Mouse (Mus musculus): ENCODE measurements around the gene Ache.
"Not testable (repeated sequence)": the region's sequence is repeated elsewhere in the genome, so short reads cannot be mapped to it uniquely, and the experiment has no call there.

Gene Ache

DNA sequence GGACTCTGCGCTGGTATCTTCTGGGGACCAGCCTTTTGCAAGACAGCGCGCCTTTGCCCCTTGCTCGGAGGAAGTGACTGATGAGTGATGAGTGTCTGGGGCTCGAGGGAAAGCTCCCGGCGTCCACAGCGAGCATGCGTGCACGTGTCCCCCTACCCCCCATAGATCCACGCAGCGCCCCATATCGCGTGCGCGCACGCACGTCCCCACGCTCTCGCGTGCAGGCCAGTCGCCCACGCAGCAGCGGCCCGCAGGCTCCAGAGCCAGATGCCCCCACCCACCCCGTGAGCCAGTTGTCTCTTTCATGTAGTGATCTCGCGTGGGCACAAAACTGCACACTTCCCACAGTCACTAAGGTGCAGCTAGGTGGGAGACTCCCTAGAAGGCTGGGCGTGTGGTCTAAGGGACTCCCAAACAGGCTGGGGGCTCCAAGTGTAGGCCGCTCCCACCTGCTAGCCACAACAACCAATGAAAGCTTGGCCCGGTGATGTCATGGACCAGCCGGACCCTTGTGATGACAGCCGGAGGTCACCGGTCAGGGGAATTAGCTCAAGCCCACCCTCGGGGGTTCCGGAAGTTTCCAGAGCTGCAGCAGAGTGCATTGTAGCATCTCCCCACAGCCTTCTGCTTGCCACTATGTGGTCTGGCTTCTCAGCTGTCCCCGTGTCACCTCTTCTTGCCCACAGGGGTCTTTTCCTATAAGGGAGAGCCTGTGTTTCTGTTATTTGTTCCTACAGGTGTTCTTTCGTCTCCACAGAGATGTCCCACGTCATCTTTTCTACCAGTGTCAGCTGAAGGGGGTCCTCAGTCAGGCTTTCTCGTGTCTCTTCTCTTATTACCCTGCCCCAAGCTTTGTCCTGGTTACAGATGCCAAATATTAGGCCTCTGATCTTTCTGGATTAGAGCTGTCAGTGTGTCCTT lies at the start of gene Ache:
Ache (plus strand) TSS at position 488 of the 921 bp plus-strand sequence.
- DNase-seq = no peak

DNA sequence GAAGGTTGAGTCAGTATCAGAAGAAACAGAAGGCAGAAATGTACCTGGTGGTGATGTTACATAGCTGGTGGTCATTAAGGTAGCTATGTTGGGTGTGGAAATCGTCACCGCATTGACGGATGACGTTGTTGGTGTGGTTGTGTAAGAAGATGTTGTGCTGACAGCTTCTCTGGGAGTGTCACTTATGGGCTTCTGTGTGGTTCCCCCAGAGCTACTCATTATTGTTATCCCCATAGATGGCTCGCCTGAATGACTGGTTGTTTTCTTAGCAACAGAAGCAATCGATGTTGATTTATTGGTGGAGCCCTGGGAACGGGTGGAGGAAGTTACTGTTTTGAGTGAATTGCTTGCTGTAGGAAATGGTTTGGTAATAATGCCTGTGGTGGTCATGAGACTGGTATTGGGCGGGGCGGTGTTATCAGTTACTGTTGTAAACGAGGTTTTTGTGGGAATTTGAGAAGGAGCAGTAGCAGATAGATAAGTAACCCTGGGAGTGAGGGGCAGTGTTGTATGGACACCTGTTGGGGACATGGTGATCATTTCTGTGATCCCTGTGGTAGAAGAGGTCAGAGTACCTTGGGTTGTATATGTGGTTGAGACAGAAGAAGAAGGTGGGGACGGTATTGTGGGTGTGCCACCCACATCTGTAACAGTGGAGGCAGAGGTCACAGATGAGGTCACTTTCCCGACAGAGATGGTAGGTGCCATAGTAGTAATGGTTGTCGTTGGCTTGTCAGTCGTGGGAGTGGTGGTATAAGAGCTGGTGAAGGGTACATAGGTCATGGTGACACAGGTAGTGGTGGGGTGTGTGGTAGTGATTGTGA lies 23.2 kb upstream of the Ache start:
- DNase-seq = no peak

DNA sequence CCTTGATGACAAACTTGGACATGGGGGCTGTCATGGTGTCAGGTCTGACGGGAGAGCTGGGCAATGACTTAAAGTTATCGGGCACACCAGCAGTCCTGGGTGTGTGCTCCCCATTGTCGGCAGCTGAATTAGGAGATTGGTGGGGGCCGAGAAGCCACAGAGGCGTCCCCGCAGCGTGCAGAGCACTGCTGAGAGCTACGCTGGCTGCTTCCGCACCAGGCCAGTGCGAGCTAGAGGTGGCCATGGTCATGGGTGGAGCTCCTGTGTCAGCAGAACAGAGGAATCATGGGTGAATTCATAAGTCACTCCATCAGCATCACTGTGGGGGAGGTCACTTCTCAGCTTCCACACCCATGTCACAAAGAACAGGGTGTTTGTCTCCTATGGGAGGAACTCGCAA lies 22.5 kb upstream of the Ache start:
- DNase-seq = no peak

DNA sequence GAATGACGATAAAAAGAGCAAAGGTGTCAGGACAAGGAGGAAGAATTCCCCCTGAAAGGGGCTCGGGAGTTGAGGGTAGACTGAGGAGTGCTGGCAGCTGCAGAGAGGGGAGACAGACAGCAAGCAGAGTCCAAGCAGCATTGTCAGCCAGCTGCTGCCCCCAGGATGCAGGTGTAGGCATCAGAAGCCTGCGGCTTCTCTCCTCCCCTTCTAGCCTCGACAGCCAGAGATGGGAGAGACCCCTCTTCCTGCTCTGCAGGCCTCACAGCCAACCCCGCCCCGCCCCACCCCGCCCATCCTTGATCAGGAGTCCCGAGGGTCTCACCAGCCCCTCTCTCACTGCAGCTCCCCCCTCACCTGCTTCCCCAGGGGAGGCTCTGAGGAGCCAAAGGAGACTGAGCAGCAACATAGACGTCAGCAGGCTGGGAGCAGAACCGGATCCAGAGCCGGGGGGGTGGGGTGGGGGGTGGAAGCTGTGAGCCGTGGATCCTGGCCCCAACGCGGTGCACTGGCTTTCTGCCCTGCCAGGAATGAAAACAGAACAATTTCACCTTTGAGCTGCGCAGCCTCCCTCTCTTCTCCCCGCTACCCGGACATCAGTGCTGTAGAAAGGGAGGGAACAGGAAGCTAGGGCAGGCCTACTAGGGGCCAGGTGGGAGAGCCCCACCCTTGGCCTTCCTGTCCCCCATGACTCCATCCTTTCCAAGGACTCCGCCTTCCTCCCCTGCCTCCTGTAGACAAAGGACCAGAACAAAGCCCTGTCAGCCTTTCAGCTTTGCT lies 19.0 kb upstream of the Ache start:
- no peak for DNase-seq

DNA sequence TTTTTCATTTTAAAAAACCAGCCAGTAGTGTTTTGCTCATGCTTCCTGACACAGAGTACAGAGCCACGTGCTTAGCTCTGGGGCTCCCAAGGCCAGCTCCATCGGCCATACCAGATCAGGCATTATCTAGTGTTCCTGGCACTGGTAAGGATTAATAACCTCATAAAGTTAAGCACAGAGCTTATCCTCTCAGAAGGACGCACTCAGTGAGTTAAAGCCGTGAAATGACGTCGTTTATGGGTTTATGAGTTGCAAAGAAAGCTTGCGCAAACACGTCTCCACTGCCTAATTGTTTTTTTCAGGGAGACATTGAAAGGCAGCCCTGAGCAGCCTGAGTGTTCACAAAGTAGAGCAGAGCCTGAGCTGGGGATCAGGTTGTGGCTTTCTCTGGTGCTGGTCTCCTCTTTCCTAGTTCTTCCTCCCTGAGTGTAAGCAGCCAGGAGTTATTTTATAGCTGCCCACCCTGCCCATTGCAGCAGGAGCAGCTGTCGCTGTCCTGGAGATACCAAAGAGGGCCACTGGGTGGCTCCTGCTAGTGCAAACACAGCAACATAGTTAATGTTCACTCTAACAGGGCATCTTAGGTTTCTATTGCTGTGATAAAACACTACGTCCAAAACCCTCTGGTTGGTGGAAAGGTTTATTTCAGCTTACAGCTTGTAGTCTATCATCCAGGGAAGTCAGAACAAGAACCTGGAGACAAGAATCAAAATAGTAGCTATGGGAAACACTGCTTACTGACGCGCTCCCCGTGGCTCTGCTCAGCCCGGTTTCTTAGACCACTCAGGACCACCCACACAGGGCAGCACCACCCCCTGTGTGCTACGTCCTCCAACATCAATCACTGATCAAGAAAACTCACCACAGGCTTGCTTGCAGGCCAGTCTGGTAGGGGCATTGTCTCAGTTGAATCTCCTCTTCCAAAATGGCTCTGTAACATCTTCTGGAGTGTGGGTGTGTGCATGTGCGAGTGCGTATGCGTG lies 9.7 kb upstream of the Ache start:
- peak in 1 of 2 experiments; percentile 52 for DNase-seq

DNA sequence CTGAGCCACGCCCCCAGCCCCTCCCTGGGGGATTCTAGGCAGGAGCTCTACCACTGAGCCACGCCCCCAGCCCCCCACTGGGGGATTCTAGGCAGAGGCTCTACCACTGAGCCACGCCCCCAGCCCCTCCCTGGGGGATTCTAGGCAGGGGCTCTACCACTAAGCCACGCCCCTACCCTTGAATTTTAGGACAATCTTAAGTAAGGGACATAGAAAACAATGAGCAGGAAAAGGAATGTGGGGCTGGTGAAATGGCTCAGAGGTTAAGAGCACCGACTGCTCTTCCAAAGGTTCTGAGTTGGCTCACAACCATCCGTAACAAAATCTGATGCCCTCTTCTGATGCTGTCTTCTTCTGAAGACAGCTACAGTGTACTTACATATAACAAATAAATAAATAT lies 2.9 kb upstream of the Ache start:
- DNase-seq = not testable (repeated sequence)

DNA sequence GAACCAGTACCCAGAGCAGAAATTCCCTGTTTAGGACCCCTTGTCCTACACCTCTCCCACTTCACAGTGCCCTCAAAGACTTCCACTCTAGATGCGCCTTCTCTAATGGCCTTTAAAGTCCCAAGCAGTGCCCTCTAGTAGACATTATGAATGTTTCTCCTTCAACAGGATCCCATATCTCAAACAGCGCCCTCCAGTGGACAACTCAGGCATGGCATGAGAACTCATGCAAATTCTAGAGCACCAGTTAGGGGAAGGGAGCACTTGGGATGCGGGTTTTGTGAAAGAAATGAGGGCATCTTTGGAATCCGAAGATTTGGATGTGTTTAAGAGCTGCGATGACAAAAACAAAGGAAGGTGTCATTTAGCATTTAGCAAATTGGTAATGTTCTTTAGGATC lies 2.3 kb upstream of the Ache start:
- peak in 1 of 2 experiments; percentile 51 for DNase-seq

DNA sequence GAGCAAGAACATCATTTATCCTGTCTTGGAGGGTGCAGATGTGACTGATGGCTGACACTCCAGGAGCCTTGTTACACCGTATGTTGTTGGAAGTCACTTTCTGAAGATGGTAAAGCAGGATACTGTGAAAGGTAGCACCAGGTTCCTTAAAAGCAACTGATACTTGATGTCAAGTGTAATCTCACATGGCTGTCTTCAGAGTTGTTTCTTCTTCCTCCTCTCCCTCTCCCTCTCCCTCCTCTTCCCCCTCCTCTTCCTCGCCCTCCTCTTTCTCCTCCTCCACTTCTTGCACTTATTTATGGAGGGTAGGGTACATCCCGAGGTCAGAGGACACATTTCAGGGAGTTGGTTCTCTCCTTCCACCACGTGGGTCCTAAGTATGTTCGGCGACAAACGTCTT lies 1.3 kb upstream of the Ache start:
- DNase-seq = no peak

DNA sequence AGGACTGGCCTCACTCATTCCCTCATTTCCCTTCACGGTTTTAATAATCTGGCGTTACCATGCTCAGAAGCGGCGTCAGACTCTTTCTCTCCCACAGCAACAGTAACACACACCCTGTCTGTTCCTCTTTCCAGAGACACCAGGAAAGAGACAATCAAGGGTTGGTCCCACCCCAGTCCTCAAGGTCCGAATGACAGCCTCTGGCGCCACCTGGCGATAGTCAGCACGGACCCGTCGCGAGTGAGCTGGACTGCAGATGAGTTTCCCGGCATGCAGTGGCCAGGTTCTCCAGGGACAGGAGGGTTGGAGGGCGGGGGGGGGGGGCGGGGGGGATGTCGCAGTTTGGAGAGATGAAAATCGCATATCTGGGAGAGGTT lies 676 bp upstream of the Ache start:
- DNase-seq = peak; percentile 74 to 88

DNA sequence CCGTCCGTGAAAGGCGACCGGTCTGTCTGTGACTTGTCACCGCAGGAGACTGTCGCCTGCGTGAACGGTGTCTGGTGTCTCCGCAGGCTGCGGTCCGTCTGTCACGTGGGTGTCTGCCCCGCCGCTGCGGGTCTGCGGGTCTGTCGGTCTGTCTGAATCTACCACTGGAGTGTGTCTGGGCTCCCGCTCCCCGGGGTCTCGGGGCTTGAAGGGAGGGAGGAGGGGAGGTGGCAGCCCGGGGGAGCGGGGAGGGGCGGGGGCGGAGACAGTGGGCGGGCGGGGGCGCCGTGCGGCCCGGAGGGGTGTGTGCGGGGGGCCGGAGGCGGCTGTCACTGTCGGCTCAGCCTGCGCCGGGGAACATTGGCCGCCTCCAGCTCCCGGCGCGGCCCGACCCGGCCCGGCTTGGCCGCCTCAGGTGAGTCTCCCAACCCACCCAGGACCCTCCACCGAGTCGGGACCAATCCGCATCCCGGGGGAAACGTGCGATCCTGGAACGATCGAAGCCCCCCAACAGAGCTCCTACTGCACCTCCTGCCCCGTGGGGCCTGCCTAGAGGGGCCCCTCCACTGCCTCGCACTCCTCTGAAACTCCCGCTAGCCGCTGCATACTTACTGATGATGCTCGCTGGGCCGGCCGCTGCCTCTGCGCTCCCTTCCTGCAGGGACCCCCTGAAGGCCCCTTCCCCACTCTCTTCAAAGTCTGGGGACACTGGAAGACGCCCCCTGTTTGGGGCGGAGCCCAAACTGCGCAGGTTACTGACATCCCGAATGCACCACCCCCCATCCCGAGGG lies 829 bp downstream of the Ache start:
- DNase-seq = no peak

DNA sequence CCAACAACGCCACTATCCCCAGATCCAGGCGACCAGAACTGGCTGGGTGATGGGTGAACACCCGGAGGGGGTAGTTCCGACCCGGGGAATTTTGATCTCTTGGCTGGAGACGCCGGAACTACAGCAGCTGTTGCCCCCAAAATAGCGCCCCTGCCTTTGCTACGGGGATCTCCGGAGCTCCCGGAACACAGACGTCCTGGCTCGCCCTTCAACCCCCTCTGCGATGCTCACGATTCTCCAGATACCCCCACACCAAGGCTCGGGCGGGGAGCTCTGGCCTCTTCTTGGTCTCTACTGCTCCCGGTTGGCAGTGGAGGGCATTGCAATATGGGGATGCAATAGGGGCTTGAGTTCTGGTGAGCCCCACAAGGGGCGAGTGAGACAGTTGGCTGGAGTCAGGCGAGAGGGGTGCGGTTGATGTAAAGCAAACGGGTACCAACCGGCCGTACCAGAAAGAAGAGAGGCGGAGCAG lies 1.7 kb downstream of the Ache start:
- DNase-seq = no peak

DNA sequence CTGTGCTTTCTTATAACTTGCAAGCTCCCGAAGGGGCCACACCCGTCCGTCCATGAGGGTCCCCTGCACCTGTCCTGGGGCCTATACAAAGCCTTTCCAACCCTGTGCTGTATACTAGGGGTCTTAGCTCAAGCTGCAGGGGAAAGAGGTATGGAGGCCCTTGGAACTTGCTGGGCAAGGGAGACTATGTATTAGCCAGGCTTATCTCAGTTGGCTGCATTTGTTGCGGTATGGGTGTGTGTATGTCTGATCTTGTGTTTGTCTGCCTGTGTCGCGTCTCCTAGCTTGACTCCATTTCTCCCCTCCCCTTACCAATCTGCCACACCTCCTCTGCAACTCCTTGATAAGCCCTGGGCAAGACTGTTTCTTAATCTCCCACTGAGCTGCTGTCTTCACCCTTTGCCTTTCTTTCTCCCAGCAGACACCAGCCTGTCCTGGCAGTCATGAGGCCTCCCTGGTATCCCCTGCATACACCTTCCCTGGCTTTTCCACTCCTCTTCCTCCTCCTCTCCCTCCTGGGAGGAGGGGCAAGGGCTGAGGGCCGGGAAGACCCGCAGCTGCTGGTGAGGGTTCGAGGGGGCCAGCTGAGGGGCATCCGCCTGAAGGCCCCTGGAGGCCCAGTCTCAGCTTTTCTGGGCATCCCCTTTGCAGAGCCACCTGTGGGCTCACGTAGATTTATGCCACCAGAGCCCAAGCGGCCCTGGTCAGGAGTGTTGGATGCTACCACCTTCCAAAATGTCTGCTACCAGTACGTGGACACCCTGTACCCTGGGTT lies 2.5 kb downstream of the Ache start:
- no peak for DNase-seq

DNA sequence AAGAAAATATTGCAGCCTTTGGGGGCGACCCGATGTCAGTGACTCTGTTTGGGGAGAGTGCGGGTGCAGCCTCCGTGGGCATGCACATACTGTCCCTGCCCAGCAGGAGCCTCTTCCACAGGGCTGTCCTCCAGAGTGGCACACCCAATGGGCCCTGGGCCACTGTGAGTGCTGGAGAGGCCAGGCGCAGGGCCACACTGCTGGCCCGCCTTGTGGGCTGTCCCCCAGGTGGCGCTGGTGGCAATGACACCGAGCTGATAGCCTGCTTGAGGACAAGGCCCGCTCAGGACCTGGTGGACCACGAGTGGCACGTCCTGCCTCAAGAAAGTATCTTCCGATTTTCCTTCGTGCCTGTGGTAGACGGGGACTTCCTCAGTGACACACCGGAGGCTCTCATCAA lies 3.4 kb downstream of the Ache start:
- peak in 1 of 2 experiments; percentile 73 for DNase-seq

DNA sequence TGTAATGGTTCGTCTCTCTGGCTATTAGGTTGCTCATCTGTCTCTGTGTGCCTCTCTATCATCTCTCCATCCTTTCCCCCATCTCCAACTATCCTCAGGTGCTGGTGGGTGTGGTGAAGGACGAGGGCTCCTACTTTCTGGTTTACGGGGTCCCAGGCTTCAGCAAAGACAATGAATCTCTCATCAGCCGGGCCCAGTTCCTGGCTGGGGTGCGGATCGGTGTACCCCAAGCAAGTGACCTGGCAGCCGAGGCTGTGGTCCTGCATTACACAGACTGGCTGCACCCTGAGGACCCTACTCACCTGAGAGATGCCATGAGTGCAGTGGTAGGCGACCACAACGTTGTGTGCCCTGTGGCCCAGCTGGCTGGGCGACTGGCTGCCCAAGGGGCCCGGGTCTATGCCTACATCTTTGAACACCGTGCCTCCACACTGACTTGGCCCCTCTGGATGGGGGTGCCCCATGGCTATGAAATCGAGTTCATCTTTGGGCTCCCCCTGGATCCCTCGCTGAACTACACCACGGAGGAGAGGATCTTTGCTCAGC lies 4.1 kb downstream of the Ache start:
- no peak for DNase-seq

DNA sequence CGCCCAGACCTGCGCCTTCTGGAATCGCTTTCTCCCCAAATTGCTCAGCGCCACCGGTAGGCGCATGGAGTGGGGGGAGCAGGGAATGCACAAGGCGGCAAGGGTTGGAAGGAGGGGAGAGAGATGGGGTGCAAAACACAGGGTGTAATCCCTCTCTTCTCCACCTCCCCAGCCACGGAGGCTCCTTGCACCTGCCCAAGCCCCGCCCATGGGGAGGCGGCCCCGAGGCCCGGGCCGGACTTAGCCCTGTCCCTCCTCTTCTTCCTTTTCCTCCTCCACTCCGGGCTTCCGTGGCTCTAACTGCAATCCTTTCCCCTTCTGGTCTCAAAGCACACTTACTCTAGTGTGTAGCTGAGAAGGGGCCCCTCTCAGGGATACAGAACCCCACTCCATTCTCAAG lies 6.0 kb downstream of the Ache start:
- peak; percentile 90 to 91 for DNase-seq

DNA sequence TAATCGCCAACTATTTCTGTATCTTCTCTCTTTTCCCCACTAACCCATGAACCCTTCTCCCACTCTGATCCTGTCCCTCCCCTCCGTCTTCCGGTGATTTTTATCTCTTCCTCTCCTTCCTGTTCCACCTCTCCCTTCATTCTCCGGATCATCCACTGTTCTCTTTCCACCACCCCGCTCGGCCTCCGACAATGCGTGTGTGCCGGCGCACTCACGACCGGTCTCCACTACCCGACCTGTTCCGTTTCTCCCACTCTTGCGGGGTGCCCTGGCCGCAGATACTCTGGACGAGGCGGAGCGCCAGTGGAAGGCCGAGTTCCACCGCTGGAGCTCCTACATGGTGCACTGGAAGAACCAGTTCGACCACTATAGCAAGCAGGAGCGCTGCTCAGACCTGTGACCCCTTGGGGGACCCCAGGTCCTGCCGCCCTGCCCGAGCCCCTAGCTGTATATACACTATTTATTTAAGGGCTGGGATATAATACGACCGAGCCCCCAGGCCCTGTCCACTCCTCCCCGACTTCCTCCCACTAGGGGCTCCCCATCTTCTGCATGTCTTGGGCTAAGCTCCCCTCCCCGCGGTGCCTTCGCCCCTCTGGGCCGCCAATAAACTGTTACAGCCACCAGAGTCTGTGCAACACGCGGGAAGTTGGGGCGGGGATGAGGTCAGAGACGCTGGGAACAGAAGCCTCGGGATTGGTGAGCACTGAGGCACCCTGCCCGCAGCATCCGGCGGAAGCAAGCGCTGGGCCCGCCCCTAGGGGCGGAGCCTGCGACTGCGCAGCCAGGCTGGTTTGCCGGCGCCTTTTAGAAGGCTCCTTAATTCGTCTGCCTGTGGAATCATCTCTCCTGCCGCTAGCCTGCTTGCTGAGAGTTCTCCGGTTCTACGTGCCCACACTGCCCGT lies 6.8 kb downstream of the Ache start, which contains the start of gene Ufsp1:
Ufsp1 (plus strand) TSS at position 791 of the 905 bp plus-strand sequence.
- peak; percentile 95 to 96 for DNase-seq

DNA sequence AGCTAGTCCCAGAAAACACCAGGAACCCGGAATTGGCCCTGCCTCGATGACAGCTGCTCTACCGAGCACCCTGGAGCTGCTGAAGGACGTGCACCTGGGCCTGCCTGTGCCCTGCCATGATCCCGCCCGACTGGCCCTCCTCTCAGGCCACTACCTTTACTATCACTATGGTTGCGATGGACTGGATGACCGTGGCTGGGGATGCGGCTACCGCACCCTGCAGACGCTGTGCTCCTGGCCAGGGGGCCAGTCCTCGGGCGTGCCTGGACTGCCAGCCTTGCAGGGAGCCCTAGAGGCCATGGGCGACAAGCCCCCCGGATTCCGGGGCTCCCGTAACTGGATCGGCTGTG lies 7.4 kb downstream of the Ache start:
- no peak for DNase-seq

DNA sequence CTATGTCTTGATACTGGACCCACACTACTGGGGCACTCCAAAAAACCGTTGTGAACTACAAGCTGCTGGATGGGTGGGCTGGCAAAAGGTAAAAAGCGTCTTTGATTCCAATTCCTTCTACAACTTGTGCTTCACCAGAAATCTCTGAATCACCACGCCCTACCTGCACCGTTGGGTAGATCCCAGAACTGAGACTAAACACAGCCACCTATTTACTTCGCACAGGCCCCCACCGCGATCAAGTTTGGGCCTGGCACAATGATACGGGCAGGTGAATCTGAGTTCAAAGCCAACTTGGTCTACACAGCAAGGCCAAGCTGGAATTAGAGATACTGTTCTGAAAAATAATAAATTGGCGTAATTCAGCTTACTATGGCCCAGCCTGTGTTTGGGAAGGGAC lies 8.0 kb downstream of the Ache start:
- no peak for DNase-seq

DNA sequence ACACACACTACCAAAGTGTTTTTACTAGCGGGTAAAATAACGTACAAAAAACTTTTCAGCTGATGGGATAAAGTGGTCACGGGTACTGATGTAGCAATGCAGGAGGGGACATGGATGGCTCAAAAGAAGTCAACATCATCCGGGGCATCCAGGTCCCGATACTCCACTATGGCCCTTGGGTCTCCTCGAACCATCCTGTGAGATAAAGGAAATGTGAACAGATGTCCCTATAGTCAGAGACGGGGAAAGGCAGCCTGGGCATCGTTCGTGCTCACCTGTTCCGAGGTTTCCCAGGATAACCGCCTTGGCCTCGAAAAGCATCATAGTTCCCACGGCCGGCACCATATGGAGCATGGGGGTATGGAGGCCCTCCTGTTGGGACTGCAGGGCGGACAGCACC lies 8.4 kb downstream of the Ache start:
- no peak for DNase-seq
